Mouse (Mus musculus) ES-E14 (cell line): ENCODE results near the gene Ephb1.

Experiments
- CHD2 ChIP-seq: IDR thresholded peaks from 2 replicates; pipeline ENCODE4 v1.6.1; 2014; ENCODE audit warnings: mild to moderate bottlenecking, low read depth, low read length, inconsistent platforms
- HCFC1 ChIP-seq: IDR thresholded peaks from 2 replicates; pipeline ENCODE4 v1.6.1; 2012; ENCODE audit warnings: low read length, inconsistent platforms, borderline replicate concordance; ENCODE audit not compliant: insufficient read depth

- TF ChIP-seq CHD2 (no peak), HCFC1 (no peak)
Measured at GRCm38 (mm10) chr9:102297176-102297575, 57.3 kb downstream of the Ephb1 start.
